Mouse (Mus musculus) kidney, postnatal 25 days (tissue): ENCODE results near the gene Cep19.
A peak's percentile ranks its signal among the peaks of the same experiment; 100 is the strongest.

Experiments used
- DNase-seq, 2 experiments: peaks; one replicate each; pipeline ENCODE4 v3.0.0; 2021; ENCODE audit warnings: mixed read lengths in 2 of 2

Cep19 gene

DNA sequence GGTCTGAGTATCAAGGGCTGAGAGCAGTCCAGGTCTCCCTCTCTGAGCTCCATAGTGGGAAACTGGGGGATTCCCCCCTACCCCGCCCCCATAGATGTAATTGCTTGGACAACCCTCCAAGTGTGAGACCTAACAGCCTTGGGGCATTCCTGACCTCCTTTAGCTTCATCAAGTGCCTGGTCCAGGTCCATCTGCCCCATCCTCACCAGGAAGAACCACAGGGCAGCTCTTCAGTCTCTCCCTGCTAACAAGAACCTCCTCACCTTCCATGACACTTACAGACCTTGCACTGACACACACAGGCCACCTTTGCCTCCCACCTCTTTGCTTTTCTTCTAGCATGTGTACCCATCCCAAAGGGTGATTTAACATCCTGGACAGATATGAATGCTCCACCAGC lies 54.4 kb downstream of the Cep19 start:
- no peak for DNase-seq

DNA sequence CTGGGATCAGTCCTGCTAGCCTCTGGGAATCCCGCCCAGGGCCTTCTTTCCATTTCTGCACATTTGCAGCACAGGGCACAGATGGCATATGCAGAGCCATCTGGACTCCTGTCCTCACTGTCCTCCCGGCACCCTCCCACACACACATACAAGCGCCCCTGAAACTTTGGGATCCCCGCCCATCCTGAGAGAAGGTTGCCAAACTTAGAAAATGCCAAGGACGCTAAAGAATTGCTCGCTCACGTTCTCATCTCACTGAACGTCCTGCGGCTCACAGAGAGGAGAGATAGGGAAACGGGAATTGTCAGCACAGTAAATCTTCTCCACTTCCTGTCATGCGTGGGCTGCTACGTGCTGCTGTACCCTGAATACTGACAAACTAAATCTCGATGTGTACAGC lies 54.8 kb downstream of the Cep19 start:
- DNase-seq: peak; percentile 19 to 47

DNA sequence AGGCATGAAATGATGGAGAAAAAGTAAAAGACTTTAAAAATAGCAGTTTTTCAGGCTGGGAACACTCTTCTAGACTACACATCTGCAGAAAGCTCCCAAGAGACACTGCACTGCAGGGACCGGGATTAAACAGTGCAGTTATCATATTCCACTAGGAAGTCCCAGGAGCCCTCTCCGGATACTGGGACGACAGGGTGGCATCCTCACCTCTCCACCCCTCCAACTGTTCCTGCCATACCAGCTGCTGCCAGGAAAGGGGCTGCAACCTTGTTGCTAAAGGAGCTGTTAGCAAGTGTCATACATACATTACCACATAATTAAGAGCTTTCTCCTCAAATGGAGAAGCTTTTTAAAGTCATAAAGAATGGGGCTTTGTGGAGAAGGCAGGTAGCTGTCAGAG lies 57.1 kb downstream of the Cep19 start:
- DNase-seq: no peak

DNA sequence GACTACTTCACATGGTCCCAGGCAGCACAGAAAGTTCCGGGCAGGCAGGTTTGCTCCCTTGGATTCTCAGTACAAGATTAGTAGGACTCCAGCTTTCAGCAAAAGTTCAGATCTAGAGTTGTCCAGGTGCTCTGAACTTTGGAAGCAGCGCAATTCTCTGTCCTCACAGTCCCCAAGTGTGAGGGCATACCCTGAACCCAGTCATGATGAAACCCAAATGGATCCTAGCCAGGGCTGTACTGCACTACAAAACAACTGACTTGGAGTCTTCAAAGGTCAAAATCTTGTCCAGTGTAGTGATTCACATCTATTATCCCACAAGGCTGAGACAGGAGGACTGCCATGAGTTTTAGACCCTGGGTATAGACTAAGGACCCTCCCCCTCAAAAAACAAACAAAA lies 57.8 kb downstream of the Cep19 start:
- DNase-seq: peak; percentile 19 to 43
